ENCODE assay signal across 24 mouse cellular contexts in the genomic region with DNA sequence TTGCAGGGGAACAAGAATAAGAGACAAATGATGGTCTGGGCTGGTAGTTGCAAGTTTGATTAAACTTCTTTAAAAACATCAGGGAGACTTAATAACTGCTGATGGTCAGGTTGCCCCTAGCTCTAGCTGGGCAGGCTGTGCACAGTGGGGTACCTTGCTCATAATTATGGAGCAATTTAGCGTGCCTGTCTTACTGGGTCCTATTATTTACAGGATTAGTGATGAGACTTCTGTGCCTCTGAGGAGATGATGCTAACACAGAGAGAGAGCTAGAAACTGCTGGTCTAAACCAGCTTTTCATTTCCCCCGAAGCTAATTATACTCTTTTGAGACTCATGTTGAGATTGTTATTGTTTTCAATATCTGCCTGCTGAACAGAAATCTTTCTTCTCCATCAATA.
A peak's percentile ranks its signal among the peaks of the same experiment; 100 is the strongest.
DNase-seq lines count a peak whose midpoint lies in the region; ATAC-seq and TF ChIP-seq lines count a peak whose summit lies in the region.
"Had no signal": no experiment of that assay in that cellular context is flagged by ENCODE, and none has a peak within 500 bp of the region (broad histone marks: within the 10 kb centered on the region; RNA-seq: fewer than 3 reads in every experiment).

No protein-coding gene starts in this region.

- no peaks in the 10 kb centered on the region for H3K36me3 ChIP-seq in hindbrain, postnatal 0 days (ENCODE audit: insufficient read depth, low read length)
- no peaks in the 10 kb centered on the region for H3K36me3 ChIP-seq in hindbrain, embryonic 11.5 days (ENCODE audit: control insufficient read depth, insufficient read depth, low read length)
- H3K36me3 ChIP-seq in neural tube, embryonic 13.5 days = no peaks in the 10 kb centered on the region
- no peaks in the 10 kb centered on the region for H3K36me3 ChIP-seq in liver, embryonic 12.5 days
- H3K36me3 ChIP-seq: embryonic facial prominence, embryonic 10.5 days; embryonic facial prominence, embryonic 12.5 days; forebrain, embryonic 15.5 days; G1E had no signal

- no peaks in the 10 kb centered on the region for H3K4me1 ChIP-seq in hindbrain, postnatal 0 days (ENCODE audit: insufficient read depth, low read length)
- H3K4me1 ChIP-seq in hindbrain, embryonic 11.5 days (replicated peaks; ENCODE audit: control insufficient read depth, insufficient read depth, low read length) = no peaks in the 10 kb centered on the region
- no peaks in the 10 kb centered on the region for H3K4me1 ChIP-seq in neural tube, embryonic 13.5 days (replicated peaks)
- H3K4me1 ChIP-seq in liver, embryonic 12.5 days = no peaks in the 10 kb centered on the region
- H3K4me1 ChIP-seq: embryonic facial prominence, embryonic 10.5 days; embryonic facial prominence, embryonic 12.5 days; forebrain, embryonic 15.5 days had no signal

- TF ChIP-seq CTCF in hindbrain, postnatal 0 days (IDR thresholded peaks at IDR 0.05; ENCODE audit: low read depth) = no peak

- ATAC-seq in hindbrain, postnatal 0 days = no peak
- no peak for ATAC-seq in hindbrain, embryonic 11.5 days (ENCODE audit: low FRiP score)
- ATAC-seq in neural tube, embryonic 13.5 days (ENCODE audit: low read depth) = 0 out of 2 replicates have a peak, but pooled peaks have one; percentile 78
- no peak for ATAC-seq in liver, embryonic 12.5 days
- ATAC-seq: activated CD4-positive, CD25-positive, alpha-beta regulatory T cell, adult 4 months; CD4-positive, CD25-positive, alpha-beta regulatory T cell, adult 4 months; forebrain, embryonic 13.5 days; forebrain, embryonic 15.5 days; Patski had no signal

- no peaks in the 10 kb centered on the region for H3K9me3 ChIP-seq in hindbrain, postnatal 0 days (ENCODE audit: low read length)
- H3K9me3 ChIP-seq in hindbrain, embryonic 11.5 days (ENCODE audit: control insufficient read depth, low read length) = no peaks in the 10 kb centered on the region
- no peaks in the 10 kb centered on the region for H3K9me3 ChIP-seq in neural tube, embryonic 13.5 days
- no peaks in the 10 kb centered on the region for H3K9me3 ChIP-seq in liver, embryonic 12.5 days (replicated peaks)
- H3K9me3 ChIP-seq: embryonic facial prominence, embryonic 10.5 days; embryonic facial prominence, embryonic 12.5 days; forebrain, embryonic 13.5 days; forebrain, embryonic 15.5 days had no signal

- H3K4me3 ChIP-seq in hindbrain, postnatal 0 days (ENCODE audit: low read length) = no peak overlapping the region
- no peak overlapping the region for H3K4me3 ChIP-seq in hindbrain, embryonic 11.5 days (ENCODE audit: low read depth, low read length)
- H3K4me3 ChIP-seq in neural tube, embryonic 13.5 days = no peak overlapping the region
- no peak overlapping the region for H3K4me3 ChIP-seq in liver, embryonic 12.5 days
- H3K4me3 ChIP-seq: embryonic facial prominence, embryonic 10.5 days; embryonic facial prominence, embryonic 12.5 days; forebrain, embryonic 13.5 days; forebrain, embryonic 15.5 days had no signal

- H3K27me3 ChIP-seq in hindbrain, postnatal 0 days (ENCODE audit: insufficient read depth, low read length) = no peaks in the 10 kb centered on the region
- H3K27me3 ChIP-seq in hindbrain, embryonic 11.5 days (ENCODE audit: control insufficient read depth, insufficient read depth, low read length) = no peaks in the 10 kb centered on the region
- H3K27me3 ChIP-seq in neural tube, embryonic 13.5 days = no peaks in the 10 kb centered on the region
- no peaks in the 10 kb centered on the region for H3K27me3 ChIP-seq in liver, embryonic 12.5 days (replicated peaks)
- H3K27me3 ChIP-seq: CH12.LX; embryonic facial prominence, embryonic 12.5 days; forebrain, embryonic 13.5 days; forebrain, embryonic 15.5 days had no signal

- H3K9ac ChIP-seq in hindbrain, postnatal 0 days (replicated peaks; ENCODE audit: low read length) = no peak overlapping the region
- H3K9ac ChIP-seq in hindbrain, embryonic 11.5 days (ENCODE audit: low read depth, low read length) = no peak overlapping the region
- no peak overlapping the region for H3K9ac ChIP-seq in neural tube, embryonic 13.5 days
- H3K9ac ChIP-seq in liver, embryonic 12.5 days = no peak overlapping the region
- H3K9ac ChIP-seq: embryonic facial prominence, embryonic 12.5 days; forebrain, embryonic 13.5 days; forebrain, embryonic 15.5 days had no signal

- no peak overlapping the region for H3K27ac ChIP-seq in hindbrain, postnatal 0 days
- no peak overlapping the region for H3K27ac ChIP-seq in hindbrain, embryonic 11.5 days (ENCODE audit: low read depth, low read length)
- H3K27ac ChIP-seq in neural tube, embryonic 13.5 days (replicated peaks) = no peak overlapping the region
- no peak overlapping the region for H3K27ac ChIP-seq in liver, embryonic 12.5 days
- H3K27ac ChIP-seq: embryonic facial prominence, embryonic 10.5 days; embryonic facial prominence, embryonic 12.5 days; forebrain, embryonic 13.5 days; forebrain, embryonic 15.5 days had no signal

- no peak overlapping the region for H3K4me2 ChIP-seq in hindbrain, postnatal 0 days (ENCODE audit: low read depth, low read length)
- no peak overlapping the region for H3K4me2 ChIP-seq in hindbrain, embryonic 11.5 days (replicated peaks; ENCODE audit: low read depth, low read length)
- H3K4me2 ChIP-seq in neural tube, embryonic 13.5 days = no peak overlapping the region
- no peak overlapping the region for H3K4me2 ChIP-seq in liver, embryonic 12.5 days
- H3K4me2 ChIP-seq: embryonic facial prominence, embryonic 12.5 days; forebrain, embryonic 13.5 days; forebrain, embryonic 15.5 days had no signal

- DNase-seq in hindbrain, postnatal 0 days (ENCODE audit: low spot score) = peak; percentile 16
- no peak for DNase-seq in hindbrain, embryonic 11.5 days (ENCODE audit: low spot score)
- no peak for DNase-seq in neural tube, embryonic 10.5 days (ENCODE audit: extremely low spot score, low spot score)
- DNase-seq in retina, embryonic 14.5 days (ENCODE audit: low spot score) = peak; percentile 41
- no peak for DNase-seq in adrenal gland, postnatal 36 days
- DNase-seq: adrenal gland, adult 8-10 months; adrenal gland, postnatal 14 days; B cell, adult 2 months; cerebellum, adult 11-12 months; cerebellum, adult 2 months; cerebellum, adult 9-10 months; cerebellum, postnatal 10 days; cerebellum, postnatal 25 days had no signal

- 32% methylated on average over 2 of the region's 2 CpGs for WGBS in hindbrain, postnatal 0 days
- WGBS in hindbrain, embryonic 11.5 days = 77% methylated on average over 2 of the region's 2 CpGs
- 48% methylated on average over 2 of the region's 2 CpGs for WGBS in neural tube, embryonic 13.5 days
- WGBS in liver, embryonic 12.5 days (ENCODE audit: insufficient replicate concordance) = 55% methylated on average over 2 of the region's 2 CpGs

Comparison
In these comparisons a context has a peak if more than half of its experiments do, and no peak if none do; other contexts are left out.
1. DNase-seq: peak in hindbrain, postnatal 0 days (single experiment) and retina, embryonic 14.5 days (single experiment); none in hindbrain, embryonic 11.5 days (single experiment), neural tube, embryonic 10.5 days (single experiment) and adrenal gland, postnatal 36 days (0 of 2).